11 mouse cellular contexts compared by ENCODE assay signal in genomic region chr4:137489996-137490395, GRCm38 (mm10). TPM values are rescaled to one million over a fixed set of nuclear protein-coding genes. Genes with fewer than 3 reads are reported as not detected.
DNase-seq lines count a peak whose midpoint lies in the region; ATAC-seq lines count a peak whose summit lies in the region.
"Had no signal": no experiment of that assay in that cellular context is flagged by ENCODE, and none has a peak within 500 bp of the region (broad histone marks: within the 10 kb centered on the region; RNA-seq: fewer than 3 reads in every experiment).

No protein-coding gene starts in this region.

- peak overlapping the region; percentile 49 for H3K4me2 ChIP-seq in heart, embryonic 16.5 days (ENCODE audit: low read depth, low read length)
- no peak overlapping the region for H3K4me2 ChIP-seq in limb, embryonic 12.5 days

- peak; percentile 68 for DNase-seq in gastrocnemius, postnatal 25 days
- no peak for DNase-seq in gastrocnemius, postnatal 14 days
- no peak for DNase-seq in layer of hippocampus, adult 11-12 months (ENCODE audit: low spot score)
- DNase-seq in spleen, adult 12 weeks (ENCODE audit: low spot score): no peak
- DNase-seq in frontal cortex, adult 2 months (ENCODE audit: extremely low spot score in 1 of 2, low spot score in 1 of 2): no peak

- WGBS in heart, embryonic 16.5 days: 36% methylated on average over 8 of the region's 8 CpGs
- WGBS in limb, embryonic 12.5 days: 66% methylated on average over 8 of the region's 8 CpGs

- intact Hi-C loops in gastrocnemius, postnatal 14 days (cut with DNase I; ENCODE audit: low total_unique reads): no loop called here

- peak overlapping the region; percentile 97 for H3K27ac ChIP-seq in brown adipose tissue, adult 24 weeks (replicated peaks; ENCODE audit: low read depth, low read length)
- H3K27ac ChIP-seq in heart, embryonic 16.5 days (ENCODE audit: low read length): peak overlapping the region; percentile 100
- peak overlapping the region; percentile 79 for H3K27ac ChIP-seq in limb, embryonic 12.5 days

- no peak for ATAC-seq in heart, embryonic 16.5 days (replicated peaks; ENCODE audit: extremely low read depth, insufficient read depth, low FRiP score)
- ATAC-seq in limb, embryonic 12.5 days (ENCODE audit: insufficient number of reproducible peaks, insufficient read depth, low FRiP score, low TSS enrichment, low read depth): no peak
- ATAC-seq: midbrain, embryonic 16.5 days had no signal

- H3K9ac ChIP-seq in heart, embryonic 16.5 days (ENCODE audit: low read length): peak overlapping the region; percentile 43
- no peak overlapping the region for H3K9ac ChIP-seq in limb, embryonic 12.5 days (replicated peaks)

- H3K4me3 ChIP-seq in brown adipose tissue, adult 24 weeks (ENCODE audit: insufficient read depth, low read depth, low read length): peak overlapping the region; percentile 12; the same call in 1 of the 2 replicates
- H3K4me3 ChIP-seq in heart, embryonic 16.5 days (ENCODE audit: low read length): no peak overlapping the region
- H3K4me3 ChIP-seq in limb, embryonic 12.5 days (replicated peaks): no peak overlapping the region

- H3K9me3 ChIP-seq in heart, embryonic 16.5 days (replicated peaks; ENCODE audit: control insufficient read depth, low read length): no peaks in the 10 kb centered on the region
- no peaks in the 10 kb centered on the region for H3K9me3 ChIP-seq in limb, embryonic 12.5 days

- peaks cover 69% of the 10 kb centered on the region for H3K4me1 ChIP-seq in brown adipose tissue, adult 24 weeks (ENCODE audit: control insufficient read depth, insufficient read depth, insufficient read length, low read length)
- peaks cover 76% of the 10 kb centered on the region for H3K4me1 ChIP-seq in heart, embryonic 16.5 days (ENCODE audit: control insufficient read depth, insufficient read depth, low read length)
- peaks cover 73% of the 10 kb centered on the region for H3K4me1 ChIP-seq in limb, embryonic 12.5 days (replicated peaks)

- no peaks in the 10 kb centered on the region for H3K27me3 ChIP-seq in heart, embryonic 16.5 days (ENCODE audit: control insufficient read depth, insufficient read depth, low read length)
- no peaks in the 10 kb centered on the region for H3K27me3 ChIP-seq in limb, embryonic 12.5 days
- H3K27me3 ChIP-seq: CH12.LX had no signal

- H3K36me3 ChIP-seq in heart, embryonic 16.5 days (ENCODE audit: control insufficient read depth, insufficient read depth): no peaks in the 10 kb centered on the region
- H3K36me3 ChIP-seq in limb, embryonic 12.5 days: no peaks in the 10 kb centered on the region

RNA-seq across cellular contexts. Expression of gene Hspg2, which starts 21.4 kb away (rescaled TPM):
- 100 to 1,000 TPM; 105 to 107 TPM for total RNA-seq in gastrocnemius, postnatal 25 days (2021)
- 100 to 1,000 TPM; 193 to 224 TPM for total RNA-seq in gastrocnemius, postnatal 14 days (2021)
- polyA plus RNA-seq in brown adipose tissue, adult 24 weeks (2012; ENCODE audit: insufficient read depth, insufficient read length, missing spikeins): 32.5 and 49.7 TPM in 2 replicates
- 52.0 and 56.3 TPM in 2 replicates for polyA plus RNA-seq in heart, embryonic 16.5 days (2015; fragmentation: Nextera tagmentation; extraction: Ambion mirVana)
- polyA plus RNA-seq in limb, embryonic 12.5 days (2016; fragmentation: Nextera tagmentation; extraction: Ambion mirVana): 14.3 and 18.8 TPM in 2 replicates
- 3.5 and 4.0 TPM in 2 replicates for polyA plus RNA-seq in frontal cortex, adult 2 months (2012; rRNA removed)
- total RNA-seq: hematopoietic stem cell, adult 5-6 weeks had no signal

RNA-seq across cellular contexts. Expression of gene 1700013G24Rik, which starts 36.9 kb away (rescaled TPM):
- not detected for total RNA-seq in gastrocnemius, postnatal 25 days (2021)
- not detected for total RNA-seq in gastrocnemius, postnatal 14 days (2021)
- polyA plus RNA-seq in brown adipose tissue, adult 24 weeks (2012; ENCODE audit: insufficient read depth, insufficient read length, missing spikeins): not detected in 2 replicates
- polyA plus RNA-seq in heart, embryonic 16.5 days (2015; fragmentation: Nextera tagmentation; extraction: Ambion mirVana): not detected in 2 replicates
- polyA plus RNA-seq in limb, embryonic 12.5 days (2016; fragmentation: Nextera tagmentation; extraction: Ambion mirVana): not detected in 2 replicates
- polyA plus RNA-seq in frontal cortex, adult 2 months (2012; rRNA removed): not detected in 2 replicates
- total RNA-seq: CH12.LX; hematopoietic stem cell, adult 5-6 weeks had no signal
- polyA plus RNA-seq: midbrain, embryonic 16.5 days had no signal

RNA-seq across cellular contexts. Expression of gene Cela3b, which starts 59.7 kb away (rescaled TPM):
- not detected for total RNA-seq in gastrocnemius, postnatal 25 days (2021)
- total RNA-seq in gastrocnemius, postnatal 14 days (2021): not detected
- not detected in 2 replicates for polyA plus RNA-seq in brown adipose tissue, adult 24 weeks (2012; ENCODE audit: insufficient read depth, insufficient read length, missing spikeins)
- 0.35 TPM in 1 of 2 replicates, not detected in the other for polyA plus RNA-seq in heart, embryonic 16.5 days (2015; fragmentation: Nextera tagmentation; extraction: Ambion mirVana)
- polyA plus RNA-seq in limb, embryonic 12.5 days (2016; fragmentation: Nextera tagmentation; extraction: Ambion mirVana): not detected in 2 replicates
- polyA plus RNA-seq in frontal cortex, adult 2 months (2012; rRNA removed): 0.15 TPM in 1 of 2 replicates, not detected in the other
- total RNA-seq: CH12.LX; hematopoietic stem cell, adult 5-6 weeks had no signal
- polyA plus RNA-seq: midbrain, embryonic 16.5 days had no signal
